Mouse (Mus musculus) CH12.LX (cell line): Measurements from ENCODE around the gene Vwf. TPM values are rescaled to one million over a fixed set of nuclear protein-coding genes. Genes with fewer than 3 reads are reported as not detected.

Experiments used
- DNase-seq: peaks from one replicate; pipeline ENCODE4 v3.0.0-alpha.2; 2013; ENCODE audit errors: extremely low read depth
- H3K27ac ChIP-seq: 2 replicates; pipeline ENCODE4 v1.5.1; 2012; ENCODE audit warnings: low read depth, mild to moderate bottlenecking, control low read depth, moderate library complexity; ENCODE audit not compliant: insufficient read depth
- H3K27me3 ChIP-seq: replicated peaks from 2 replicates; pipeline ENCODE3; 2012; ENCODE audit warnings: inconsistent platforms
- H3K36me3 ChIP-seq, 2 experiments: replicated peaks in 1 of 2; 2 replicates each; pipeline versions ENCODE3 to v1.6.1; 2012; ENCODE audit warnings: inconsistent platforms in 1 of 2, low read length in 1 of 2, mild to moderate bottlenecking in 1 of 2, mixed read lengths in 1 of 2, moderate library complexity in 1 of 2; ENCODE audit not compliant: control insufficient read depth in 1 of 2, insufficient read depth in 1 of 2
- H3K4me1 ChIP-seq, 2 experiments: 2 replicates each; pipeline ENCODE4 v1.6.1; 2012; ENCODE audit warnings: inconsistent platforms in 1 of 2, moderate library complexity in 1 of 2; ENCODE audit not compliant: insufficient read depth in 2 of 2, control insufficient read depth in 1 of 2
- H3K4me2 ChIP-seq: 2 replicates; pipeline ENCODE4 v1.6.1; 2012; ENCODE audit warnings: low read depth, mild to moderate bottlenecking, control low read depth; ENCODE audit not compliant: poor library complexity, insufficient read depth, severe bottlenecking
- H3K4me3 ChIP-seq, 3 experiments: fragments of 150-350 bp in 1 of 3; sonication (generic) in 1 of 3; replicated peaks in 1 of 3; 2 replicates each; pipeline versions ENCODE3 to v1.5.1; 2011 to 2012; ENCODE audit warnings: low read depth in 2 of 3, low read length in 2 of 3, mild to moderate bottlenecking in 2 of 3, moderate library complexity in 2 of 3, control low read depth in 1 of 3, improper control_type of control experiment in 1 of 3, inconsistent platforms in 1 of 3, mixed read lengths in 1 of 3; ENCODE audit not compliant: poor library complexity in 1 of 3
- H3K79me2 ChIP-seq: replicated peaks from 2 replicates; pipeline ENCODE4 v1.6.1; 2012; ENCODE audit warnings: mild to moderate bottlenecking, moderate library complexity; ENCODE audit not compliant: control insufficient read depth, poor library complexity, insufficient read depth, severe bottlenecking; ENCODE audit errors: extremely low read depth
- H3K9ac ChIP-seq: 2 replicates; pipeline ENCODE4 v1.6.1; 2012; ENCODE audit warnings: low read depth, mild to moderate bottlenecking, control low read depth, moderate library complexity; ENCODE audit not compliant: insufficient read depth
- H3K9me3 ChIP-seq: replicated peaks from 2 replicates; pipeline ENCODE3; 2012; ENCODE audit warnings: low read length, inconsistent platforms, mixed read lengths
- BHLHE40 ChIP-seq: IDR thresholded peaks from 2 replicates; pipeline ENCODE4 v1.6.1; 2011; ENCODE audit warnings: mild to moderate bottlenecking, low read depth, low read length, improper control_type of control experiment
- CHD1 ChIP-seq: IDR thresholded peaks from 2 replicates; pipeline ENCODE4 v1.6.1; 2012; ENCODE audit warnings: low read depth, low read length, improper control_type of control experiment, inconsistent platforms
- CHD2 ChIP-seq: IDR thresholded peaks from 2 replicates; pipeline ENCODE4 v1.6.1; 2011; ENCODE audit warnings: low read length, improper control_type of control experiment
- CTCF ChIP-seq, 2 experiments: IDR thresholded peaks in 1 of 2; conservative IDR thresholded peaks in 1 of 2; 2 replicates each; pipeline ENCODE4 v1.5.1; 2011 to 2012; ENCODE audit warnings: low read depth in 2 of 2, low read length in 2 of 2, improper control_type of control experiment in 1 of 2, inconsistent platforms in 1 of 2, mild to moderate bottlenecking in 1 of 2, moderate library complexity in 1 of 2
- E2F4 ChIP-seq: IDR thresholded peaks from 2 replicates; pipeline ENCODE4 v1.6.1; 2011; ENCODE audit warnings: low read depth, low read length, improper control_type of control experiment; ENCODE audit not compliant: insufficient replicate concordance
- ELF1 ChIP-seq: IDR thresholded peaks from 2 replicates; pipeline ENCODE4 v1.6.1; 2014; ENCODE audit warnings: low read depth, mild to moderate bottlenecking, inconsistent platforms, low read length, improper control_type of control experiment
- EP300 ChIP-seq: IDR thresholded peaks from 2 replicates; pipeline ENCODE4 v1.6.1; 2011; ENCODE audit warnings: low read length, improper control_type of control experiment
- ETS1 ChIP-seq: conservative IDR thresholded peaks from 2 replicates; pipeline ENCODE4 v1.6.1; 2012; ENCODE audit warnings: low read depth, mild to moderate bottlenecking, inconsistent platforms, low read length, improper control_type of control experiment, moderate library complexity
- GABPA ChIP-seq: IDR thresholded peaks from 2 replicates; pipeline ENCODE4 v1.6.1; 2012; ENCODE audit warnings: low read depth, low read length, improper control_type of control experiment, inconsistent platforms; ENCODE audit not compliant: insufficient replicate concordance
- HCFC1 ChIP-seq: IDR thresholded peaks from 2 replicates; pipeline ENCODE4 v1.6.1; 2012; ENCODE audit warnings: low read depth, mild to moderate bottlenecking, inconsistent platforms, low read length, improper control_type of control experiment
- IRF4 ChIP-seq: IDR thresholded peaks from 2 replicates; pipeline ENCODE4 v1.6.1; 2014; ENCODE audit warnings: low read depth, mild to moderate bottlenecking, inconsistent platforms, low read length, improper control_type of control experiment
- JUND ChIP-seq: conservative IDR thresholded peaks from 2 replicates; pipeline ENCODE4 v1.6.1; 2011; ENCODE audit warnings: low read depth, low read length, improper control_type of control experiment
- KAT2A ChIP-seq: IDR thresholded peaks from 2 replicates; pipeline ENCODE4 v1.6.1; 2012; ENCODE audit warnings: low read length, improper control_type of control experiment, inconsistent platforms; ENCODE audit not compliant: insufficient replicate concordance
- MAFK ChIP-seq: IDR thresholded peaks from 2 replicates; pipeline ENCODE4 v1.6.1; 2011; ENCODE audit warnings: low read length, improper control_type of control experiment; ENCODE audit not compliant: insufficient replicate concordance
- MAX ChIP-seq: IDR thresholded peaks from 2 replicates; pipeline ENCODE4 v1.6.1; 2011; ENCODE audit warnings: low read length, improper control_type of control experiment
- MAZ ChIP-seq: IDR thresholded peaks from 2 replicates; pipeline ENCODE4 v1.6.1; 2012; ENCODE audit warnings: low read depth, mild to moderate bottlenecking, inconsistent platforms, low read length, improper control_type of control experiment, moderate library complexity
- MEF2A ChIP-seq: IDR thresholded peaks from 2 replicates; pipeline ENCODE4 v1.6.1; 2014; ENCODE audit warnings: low read depth, mild to moderate bottlenecking, inconsistent platforms, low read length, improper control_type of control experiment, borderline replicate concordance
- MXI1 ChIP-seq: IDR thresholded peaks from 2 replicates; pipeline ENCODE4 v1.6.1; 2011; ENCODE audit warnings: mild to moderate bottlenecking, low read depth, low read length, improper control_type of control experiment
- MYC ChIP-seq: IDR thresholded peaks from 2 replicates; pipeline ENCODE4 v1.6.1; 2011; ENCODE audit warnings: low read depth, mild to moderate bottlenecking, improper control_type of control experiment, low read length
- NELFE ChIP-seq: IDR thresholded peaks from 2 replicates; pipeline ENCODE4 v1.6.1; 2011; ENCODE audit warnings: low read depth, low read length, improper control_type of control experiment
- NRF1 ChIP-seq: IDR thresholded peaks from 2 replicates; pipeline ENCODE4 v1.6.1; 2014; ENCODE audit warnings: low read depth, mild to moderate bottlenecking, inconsistent platforms, low read length, improper control_type of control experiment, moderate library complexity
- PAX5 ChIP-seq: IDR thresholded peaks from 2 replicates; pipeline ENCODE4 v1.6.1; 2012; ENCODE audit warnings: low read length, inconsistent platforms, mixed read lengths
- POLR2A ChIP-seq: IDR thresholded peaks from 2 replicates; pipeline ENCODE4 v1.6.1; 2011; ENCODE audit warnings: low read depth, mild to moderate bottlenecking, improper control_type of control experiment, low read length
- RAD21 ChIP-seq: IDR thresholded peaks from 2 replicates; pipeline ENCODE4 v1.6.1; 2011; ENCODE audit warnings: low read depth, mild to moderate bottlenecking, low read length, improper control_type of control experiment, moderate library complexity
- RCOR1 ChIP-seq: conservative IDR thresholded peaks from 2 replicates; pipeline ENCODE4 v1.6.1; 2012; ENCODE audit warnings: low read depth, mild to moderate bottlenecking, inconsistent platforms, low read length, improper control_type of control experiment
- SIN3A ChIP-seq: IDR thresholded peaks from 2 replicates; pipeline ENCODE4 v1.6.1; 2012; ENCODE audit warnings: low read length, improper control_type of control experiment, inconsistent platforms
- TBP ChIP-seq: conservative IDR thresholded peaks from 2 replicates; pipeline ENCODE4 v1.6.1; 2011; ENCODE audit warnings: low read depth, low read length, improper control_type of control experiment
- TCF12 ChIP-seq: IDR thresholded peaks from 2 replicates; pipeline ENCODE4 v1.6.1; 2014; ENCODE audit warnings: low read depth, mild to moderate bottlenecking, inconsistent platforms, low read length, improper control_type of control experiment
- UBTF ChIP-seq: IDR thresholded peaks from 2 replicates; pipeline ENCODE4 v1.6.1; 2012; ENCODE audit warnings: low read depth, mild to moderate bottlenecking, inconsistent platforms, low read length, improper control_type of control experiment, moderate library complexity
- USF2 ChIP-seq: conservative IDR thresholded peaks from 2 replicates; pipeline ENCODE4 v1.6.1; 2011; ENCODE audit warnings: low read depth, low read length, improper control_type of control experiment
- ZC3H11A ChIP-seq: IDR thresholded peaks from 2 replicates; pipeline ENCODE4 v1.6.1; 2012; ENCODE audit warnings: low read depth, mild to moderate bottlenecking, inconsistent platforms, low read length, improper control_type of control experiment
- ZKSCAN1 ChIP-seq: IDR thresholded peaks from 2 replicates; pipeline ENCODE4 v1.6.1; 2012; ENCODE audit warnings: low read depth, inconsistent platforms, low read length, improper control_type of control experiment, borderline replicate concordance
- ZNF384 ChIP-seq: IDR thresholded peaks from 2 replicates; pipeline ENCODE4 v1.6.1; 2012; ENCODE audit warnings: low read depth, low read length, improper control_type of control experiment, inconsistent platforms
- dilution Hi-C: fragments of 300-500 bp; cut with MboI; formaldehyde crosslinking; loops from 2 replicates; pipeline ENCODE4 v1.14.3; 2020; ENCODE audit warnings: low sequenced_read_pairs; ENCODE audit not compliant: extremely low pct_unique_long_range_greater_than_20kb, extremely low pct_ligation_motif_present
- in situ Hi-C: fragments of 300-500 bp; cut with MboI; formaldehyde crosslinking; loops from 3 replicates; pipeline ENCODE4 v1.14.3; 2019; ENCODE audit warnings: low sequenced_read_pairs, low pct_ligation_motif_present, low pct_unique_long_range_greater_than_20kb, mixed read lengths
- polyA plus RNA-seq: library from polyadenylated mRNA; unstranded; fragments of >175 nt; gene quantifications from 2 replicates; pipeline ENCODE4 v1.2.1, GENCODE M21; 2012; ENCODE audit warnings: low read depth; ENCODE audit not compliant: insufficient read length
- total RNA-seq, 2 experiments: library from RNA; depleted of rRNA; stranded (reverse); fragments of 300-350 nt in 1 of 2; fragments of >200 nt in 1 of 2; gene quantifications; 2 replicates each; pipeline ENCODE4 v1.2.3; 2012 to 2014

Vwf gene
- total RNA-seq (2012; rRNA removed) = not detected in 2 replicates
- not detected in 2 replicates for total RNA-seq (2014; rRNA removed)
- not detected in 2 replicates for polyA plus RNA-seq

DNA sequence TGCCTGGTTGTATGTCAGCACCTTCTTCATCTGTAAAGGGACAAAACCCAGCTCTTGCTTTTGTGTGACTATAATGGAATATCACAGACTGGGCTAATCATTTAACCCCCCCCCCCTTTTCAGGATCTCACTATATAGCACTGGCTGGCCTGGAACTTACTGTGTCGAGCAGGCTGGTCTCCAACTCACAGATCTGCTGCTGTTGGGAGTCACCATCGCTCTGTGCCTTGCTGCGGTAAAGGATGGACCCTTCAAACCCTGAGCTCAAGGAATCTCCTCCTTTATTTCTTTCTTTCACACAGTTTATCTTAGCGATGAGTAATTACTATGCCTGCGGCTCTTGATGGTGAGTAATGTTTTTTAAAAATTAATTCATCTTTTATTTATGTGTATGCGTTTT, at the start of gene Vwf:
Gene Vwf (plus strand): TSS at position 301 of the 400 bp plus-strand sequence.
- TF ChIP-seq ELF1 (no peak), HCFC1 (no peak), EP300 (no peak)
- Histone ChIP-seq H3K4me3 (no peak within 1 kb of the TSS), H3K27ac (no peak within 1 kb of the TSS), H3K9ac (no peak within 1 kb of the TSS), H3K4me1 (0 out of 4 replicates have a peak, but pooled peaks cover 0 to 5% of the 10 kb centered on the region in 2 experiments), H3K4me2 (no peak within 1 kb of the TSS), H3K36me3 (no peaks in the 10 kb centered on the region), H3K27me3 (peaks cover 70% of the 10 kb centered on the region), H3K79me2 (no peaks in the 10 kb centered on the region), H3K9me3 (no peaks in the 10 kb centered on the region)
- DNase-seq = no peak
- in situ Hi-C loops = no loop called here
- dilution Hi-C loops = no loop called here

DNA sequence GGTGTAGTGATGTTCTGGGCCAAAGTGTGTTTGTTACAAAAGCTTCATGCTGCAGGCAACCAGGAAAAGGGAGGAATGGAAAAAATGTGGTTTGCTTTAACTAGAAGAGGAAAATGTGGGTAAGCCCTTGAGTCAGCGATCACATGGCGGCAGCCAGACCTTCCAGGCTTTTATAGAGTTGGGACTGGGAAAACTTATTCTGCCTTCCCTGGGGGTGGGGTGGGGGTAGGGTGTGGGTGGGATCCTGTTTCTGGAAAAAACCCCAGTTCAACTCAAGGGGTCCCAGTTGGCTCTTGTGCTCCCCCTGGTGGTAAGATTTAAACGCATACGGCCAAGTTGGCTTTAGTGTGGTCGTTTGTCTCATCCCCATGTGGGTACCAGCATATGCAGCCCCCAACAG, 48.5 kb upstream of the Vwf start:
- Histone ChIP-seq H3K4me3 (no peak overlapping the region), H3K36me3 (no peaks in the 10 kb centered on the region), H3K79me2 (no peaks in the 10 kb centered on the region), H3K27me3 (peaks cover 28% of the 10 kb centered on the region), H3K9ac (no peak overlapping the region), H3K27ac (no peak overlapping the region), H3K4me2 (peak overlapping the region; percentile 47; the same call in 1 of the 2 replicates), H3K9me3 (no peaks in the 10 kb centered on the region), H3K4me1 (peaks cover 4 to 32% of the 10 kb centered on the region in 2 experiments; a peak in 3 of 4 replicates)
- DNase-seq = peak; percentile 46
- dilution Hi-C loops = no loop called here
- in situ Hi-C loops = loop anchor here (5.0 kb wide), 1 partner anchor 89 kb away; no protein-coding TSS in a partner anchor
- TF ChIP-seq CHD1 = no peak
- no peak for TF ChIP-seq KAT2A
- no peak for TF ChIP-seq POLR2A
- peak; percentile 74; the same call in 1 of the 2 replicates for TF ChIP-seq ETS1
- TF ChIP-seq RCOR1 = no peak
- peak; percentile 66 to 73 for TF ChIP-seq CTCF (conservative IDR thresholded peaks at IDR 0.05 in 1 of 2, IDR thresholded peaks at IDR 0.05 in 1 of 2; ENCODE audit: low read depth in 2 of 2, low read length in 2 of 2)
- no peak for TF ChIP-seq ZNF384
- no peak for TF ChIP-seq ZKSCAN1
- no peak for TF ChIP-seq GABPA
- TF ChIP-seq ZC3H11A = peak; percentile 48
- peak; percentile 21; the same call in 1 of the 2 replicates for TF ChIP-seq IRF4
- TF ChIP-seq PAX5 = no peak
- TF ChIP-seq EP300 = peak; percentile 86
- no peak for TF ChIP-seq NRF1
- no peak for TF ChIP-seq CHD2
- peak; percentile 58 for TF ChIP-seq RAD21
- TF ChIP-seq JUND = peak; percentile 53; the same call in 1 of the 2 replicates
- TF ChIP-seq USF2 = no peak
- 0 out of 2 replicates have a peak, but pooled peaks have one; percentile 49 for TF ChIP-seq MYC
- TF ChIP-seq HCFC1 = no peak
- TF ChIP-seq MXI1 = no peak
- no peak for TF ChIP-seq MAZ
- TF ChIP-seq NELFE = no peak; the same call in 1 of the 2 replicates
- no peak for TF ChIP-seq TCF12
- TF ChIP-seq UBTF = no peak
- TF ChIP-seq BHLHE40 = no peak; the same call in 1 of the 2 replicates
- TF ChIP-seq ELF1 = no peak
- no peak for TF ChIP-seq MAX
- TF ChIP-seq MAFK = no peak
- no peak for TF ChIP-seq E2F4
- no peak for TF ChIP-seq MEF2A
- no peak for TF ChIP-seq SIN3A
- no peak for TF ChIP-seq TBP
